Mouse (Mus musculus): Measurements from ENCODE around the gene Ddi2.

The Ddi2 gene

GRCm38 (mm10) chr4:141686525-141686924 lies 36.7 kb downstream of the Ddi2 start:
- DNase-seq: no peak

- DNase-seq: no peak
Measured at GRCm38 (mm10) chr4:141686093-141686492, 37.1 kb downstream of the Ddi2 start.

GRCm38 (mm10) chr4:141685499-141685898 lies 37.7 kb downstream of the Ddi2 start, which contains the start of gene Rsc1a1:
Gene Rsc1a1 (minus strand): TSS chr4:141685599.
- DNase-seq: no peak

- no peak for DNase-seq
Measured at GRCm38 (mm10) chr4:141682706-141683230, 40.5 kb downstream of the Ddi2 start.

GRCm38 (mm10) chr4:141681767-141682166 lies 41.5 kb downstream of the Ddi2 start:
- DNase-seq: no peak

- no peak for DNase-seq
Measured at GRCm38 (mm10) chr4:141680892-141681291, 42.3 kb downstream of the Ddi2 start.

- no peak for DNase-seq
Measured at GRCm38 (mm10) chr4:141679016-141679415, 44.2 kb downstream of the Ddi2 start.

GRCm38 (mm10) chr4:141676462-141676979 lies 46.7 kb downstream of the Ddi2 start:
- no peak for DNase-seq

- DNase-seq: no peak
Measured at GRCm38 (mm10) chr4:141672325-141672724, 50.9 kb downstream of the Ddi2 start.

GRCm38 (mm10) chr4:141671389-141671788 lies 51.8 kb downstream of the Ddi2 start:
- no peak for DNase-seq

- no peak for DNase-seq
Measured at GRCm38 (mm10) chr4:141669898-141670712, 53.1 kb downstream of the Ddi2 start.

GRCm38 (mm10) chr4:141664799-141665198 lies 58.4 kb downstream of the Ddi2 start, which contains the start of gene Plekhm2:
Gene Plekhm2 (minus strand): TSS chr4:141664899.
- DNase-seq: no peak

GRCm38 (mm10) chr4:141664011-141664745 lies 59.0 kb downstream of the Ddi2 start:
- peak; percentile 82 to 88 for DNase-seq

- peak; percentile 29 to 52 for DNase-seq
Measured at GRCm38 (mm10) chr4:141663122-141663931, 59.9 kb downstream of the Ddi2 start.

GRCm38 (mm10) chr4:141660884-141661283 lies 62.3 kb downstream of the Ddi2 start:
- DNase-seq: no peak

- no peak for DNase-seq
Measured at GRCm38 (mm10) chr4:141659739-141660138, 63.5 kb downstream of the Ddi2 start.

- no peak for DNase-seq
Measured at GRCm38 (mm10) chr4:141658846-141659484, 64.3 kb downstream of the Ddi2 start.

- DNase-seq: no peak
Measured at GRCm38 (mm10) chr4:141656932-141657331, 66.3 kb downstream of the Ddi2 start.

- DNase-seq: peak; percentile 62 to 67
Measured at GRCm38 (mm10) chr4:141655908-141656608, 67.2 kb downstream of the Ddi2 start.

- DNase-seq: no peak
Measured at GRCm38 (mm10) chr4:141654509-141654908, 68.7 kb downstream of the Ddi2 start.

- DNase-seq: no peak
Measured at GRCm38 (mm10) chr4:141653813-141654212, 69.4 kb downstream of the Ddi2 start.

Measured in cerebellum, adult 18-20 months (tissue).